Mouse (Mus musculus) cerebellum, adult 18-20 months (tissue): ENCODE results near the gene Olfr1255.

Experiments
- DNase-seq, 2 experiments: peaks; one replicate each; pipeline ENCODE4 v3.0.0; 2021

Gene Olfr1255

GRCm38 (mm10) chr2:89811751-89812150, at the start of gene Olfr1255:
Gene Olfr1255 (plus strand): TSS chr2:89812051.
- no peak for DNase-seq

GRCm38 (mm10) chr2:89793519-89793918, 18.3 kb upstream of the Olfr1255 start, which contains the start of gene Olfr1254:
Gene Olfr1254 (minus strand): TSS chr2:89793619.
- no peak for DNase-seq

- no peak for DNase-seq
These were observed 12.3 kb upstream of the Olfr1255 start for GRCm38 (mm10) chr2:89799583-89799982.

- DNase-seq = no peak
These were observed 1.1 kb upstream of the Olfr1255 start for GRCm38 (mm10) chr2:89810751-89811150.

GRCm38 (mm10) chr2:89820216-89820615, 8.4 kb downstream of the Olfr1255 start:
- DNase-seq = no peak

GRCm38 (mm10) chr2:89841455-89841854, 29.6 kb downstream of the Olfr1255 start, which contains the start of gene Olfr1256:
Gene Olfr1256 (minus strand): TSS chr2:89841555.
- no peak for DNase-seq

GRCm38 (mm10) chr2:89848105-89848504, 36.3 kb downstream of the Olfr1255 start, which contains the start of gene Olfr48:
Gene Olfr48 (minus strand): TSS chr2:89848205.
- DNase-seq = no peak

GRCm38 (mm10) chr2:89849230-89849629, 37.4 kb downstream of the Olfr1255 start:
- DNase-seq = no peak
